Mouse (Mus musculus): ENCODE results near the gene Dimt1. TPM values are rescaled to one million over a fixed set of nuclear protein-coding genes. Genes with fewer than 3 reads are reported as not detected.
"Not testable (repeated sequence)": the region's sequence is repeated elsewhere in the genome, so short reads cannot be mapped to it uniquely, and the experiment has no call there.

Dimt1 gene
- polyA plus RNA-seq (2015; fragmentation: Nextera tagmentation; extraction: Ambion mirVana) = 28.5 and 28.8 TPM in 2 replicates

GRCm38 (mm10) chr13:106946594-106947540 lies at the start of gene Dimt1:
Gene Dimt1, plus strand, starts transcription at chr13:106947127.
- H3K9ac ChIP-seq = peak within 1 kb of the TSS; percentile 91
- ATAC-seq (ENCODE audit: extremely low read depth, insufficient number of reproducible peaks, low FRiP score, low TSS enrichment) = peak; percentile 97
- H3K36me3 ChIP-seq = peaks cover 29% of the 10 kb centered on the region
- peak within 1 kb of the TSS; percentile 86 for H3K27ac ChIP-seq (replicated peaks)
- peak within 1 kb of the TSS; percentile 80 for H3K4me2 ChIP-seq
- under 1% methylated on average over 68 of the region's 68 CpGs for WGBS
- H3K4me3 ChIP-seq = peak within 1 kb of the TSS; percentile 82
- no peaks in the 10 kb centered on the region for H3K9me3 ChIP-seq
- peaks cover 17% of the 10 kb centered on the region for H3K4me1 ChIP-seq
- no peaks in the 10 kb centered on the region for H3K27me3 ChIP-seq (replicated peaks)

GRCm38 (mm10) chr13:106904637-106905036 lies 42.3 kb upstream of the Dimt1 start:
- H3K9ac ChIP-seq = no peak overlapping the region
- H3K27me3 ChIP-seq (replicated peaks) = no peaks in the 10 kb centered on the region
- H3K27ac ChIP-seq (replicated peaks) = no peak overlapping the region
- WGBS = 90% methylated on average over 3 of the region's 3 CpGs
- H3K4me3 ChIP-seq = no peak overlapping the region
- peaks cover 53% of the 10 kb centered on the region for H3K36me3 ChIP-seq
- no peak for ATAC-seq (ENCODE audit: extremely low read depth, insufficient number of reproducible peaks, low FRiP score, low TSS enrichment)
- no peak overlapping the region for H3K4me2 ChIP-seq
- H3K9me3 ChIP-seq = no peaks in the 10 kb centered on the region
- peaks cover 16% of the 10 kb centered on the region for H3K4me1 ChIP-seq

DNA sequence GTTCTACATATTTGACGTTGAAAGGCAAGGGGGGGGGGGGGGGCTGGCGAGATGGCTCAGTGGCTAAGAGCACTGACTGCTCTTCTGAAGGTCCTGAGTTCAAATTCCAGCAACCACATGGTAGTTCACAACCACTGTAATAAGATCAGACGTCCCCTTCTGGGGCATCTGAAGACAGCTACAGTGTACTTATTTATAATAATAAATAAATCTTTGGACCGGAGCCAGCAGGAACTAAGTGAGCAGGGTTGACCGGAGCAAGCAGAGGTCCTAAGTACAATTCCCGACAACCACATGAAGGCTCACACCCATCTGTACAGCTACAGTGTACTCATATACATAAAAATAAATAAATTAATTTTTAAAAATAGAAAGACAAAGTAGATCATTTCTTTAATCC lies 41.8 kb upstream of the Dimt1 start:
- not testable (repeated sequence) for H3K4me2 ChIP-seq; H3K27me3 ChIP-seq (replicated peaks); H3K27ac ChIP-seq (replicated peaks); ATAC-seq (ENCODE audit: extremely low read depth, insufficient number of reproducible peaks, low FRiP score, low TSS enrichment); H3K4me3 ChIP-seq; H3K9me3 ChIP-seq; H3K9ac ChIP-seq
- Histone ChIP-seq H3K36me3 (peaks cover 53% of the 10 kb centered on the region), H3K4me1 (peaks cover 16% of the 10 kb centered on the region)
- WGBS = 86% methylated on average over 6 of the region's 6 CpGs

GRCm38 (mm10) chr13:106907273-106907672 lies 39.7 kb upstream of the Dimt1 start:
- peaks cover 57% of the 10 kb centered on the region for H3K36me3 ChIP-seq
- no peak overlapping the region for H3K27ac ChIP-seq (replicated peaks)
- ATAC-seq (ENCODE audit: extremely low read depth, insufficient number of reproducible peaks, low FRiP score, low TSS enrichment) = no peak

GRCm38 (mm10) chr13:106910096-106910495 lies 36.8 kb upstream of the Dimt1 start:
- H3K36me3 ChIP-seq = peaks cover 57% of the 10 kb centered on the region
- no peak overlapping the region for H3K9ac ChIP-seq
- no peaks in the 10 kb centered on the region for H3K27me3 ChIP-seq (replicated peaks)
- H3K27ac ChIP-seq (replicated peaks) = no peak overlapping the region
- H3K9me3 ChIP-seq = no peaks in the 10 kb centered on the region
- H3K4me3 ChIP-seq = no peak overlapping the region
- no peak for ATAC-seq (ENCODE audit: extremely low read depth, insufficient number of reproducible peaks, low FRiP score, low TSS enrichment)
- no peak overlapping the region for H3K4me2 ChIP-seq
- H3K4me1 ChIP-seq = peaks cover 15% of the 10 kb centered on the region
- 89% methylated on average over 10 of the region's 10 CpGs for WGBS

More at GRCm38 (mm10) chr13:106907273-106907672, 39.7 kb upstream of the Dimt1 start:
- Histone ChIP-seq H3K9me3 (no peaks in the 10 kb centered on the region), H3K9ac (no peak overlapping the region), H3K4me2 (no peak overlapping the region), H3K4me1 (peaks cover 16% of the 10 kb centered on the region), H3K4me3 (no peak overlapping the region), H3K27me3 (replicated peaks) (no peaks in the 10 kb centered on the region)
- WGBS = 92% methylated on average over 4 of the region's 4 CpGs

- Histone ChIP-seq H3K4me1 (peaks cover 22% of the 10 kb centered on the region), H3K9ac (no peak overlapping the region), H3K27me3 (replicated peaks) (no peaks in the 10 kb centered on the region), H3K4me3 (no peak overlapping the region), H3K27ac (replicated peaks) (no peak overlapping the region), H3K36me3 (peaks cover 39% of the 10 kb centered on the region), H3K9me3 (no peaks in the 10 kb centered on the region), H3K4me2 (no peak overlapping the region)
- no peak for ATAC-seq (ENCODE audit: extremely low read depth, insufficient number of reproducible peaks, low FRiP score, low TSS enrichment)
- WGBS = 31% methylated on average over 3 of the region's 3 CpGs
These were observed 33.7 kb upstream of the Dimt1 start for GRCm38 (mm10) chr13:106913125-106913736.

GRCm38 (mm10) chr13:106918322-106919050 lies 28.4 kb upstream of the Dimt1 start:
- Histone ChIP-seq H3K4me3 (no peak overlapping the region), H3K4me1 (peaks cover 21% of the 10 kb centered on the region), H3K9ac (no peak overlapping the region), H3K27me3 (replicated peaks) (no peaks in the 10 kb centered on the region), H3K4me2 (no peak overlapping the region), H3K36me3 (peaks cover 53% of the 10 kb centered on the region), H3K27ac (replicated peaks) (peak overlapping the region; percentile 45; the same call in 1 of the 2 replicates), H3K9me3 (no peaks in the 10 kb centered on the region)
- 44% methylated on average over 7 of the region's 7 CpGs for WGBS
- no peak for ATAC-seq (ENCODE audit: extremely low read depth, insufficient number of reproducible peaks, low FRiP score, low TSS enrichment)

GRCm38 (mm10) chr13:106925921-106926320 lies 21.0 kb upstream of the Dimt1 start:
- 87% methylated on average over 3 of the region's 3 CpGs for WGBS
- H3K36me3 ChIP-seq = peaks cover 59% of the 10 kb centered on the region
- H3K4me3 ChIP-seq; H3K9me3 ChIP-seq; H3K27me3 ChIP-seq (replicated peaks); H3K27ac ChIP-seq (replicated peaks); H3K9ac ChIP-seq; H3K4me1 ChIP-seq; ATAC-seq (ENCODE audit: extremely low read depth, insufficient number of reproducible peaks, low FRiP score, low TSS enrichment); H3K4me2 ChIP-seq: not testable (repeated sequence)

GRCm38 (mm10) chr13:106928296-106928695 lies 18.6 kb upstream of the Dimt1 start:
- Histone ChIP-seq H3K4me2 (no peak overlapping the region), H3K27ac (replicated peaks) (no peak overlapping the region), H3K27me3 (replicated peaks) (no peaks in the 10 kb centered on the region), H3K9me3 (peaks cover 4% of the 10 kb centered on the region), H3K36me3 (peaks cover 38% of the 10 kb centered on the region), H3K9ac (no peak overlapping the region), H3K4me1 (peaks cover 7% of the 10 kb centered on the region), H3K4me3 (no peak overlapping the region)
- 86% methylated on average over 4 of the region's 4 CpGs for WGBS
- ATAC-seq (ENCODE audit: extremely low read depth, insufficient number of reproducible peaks, low FRiP score, low TSS enrichment) = no peak

DNA sequence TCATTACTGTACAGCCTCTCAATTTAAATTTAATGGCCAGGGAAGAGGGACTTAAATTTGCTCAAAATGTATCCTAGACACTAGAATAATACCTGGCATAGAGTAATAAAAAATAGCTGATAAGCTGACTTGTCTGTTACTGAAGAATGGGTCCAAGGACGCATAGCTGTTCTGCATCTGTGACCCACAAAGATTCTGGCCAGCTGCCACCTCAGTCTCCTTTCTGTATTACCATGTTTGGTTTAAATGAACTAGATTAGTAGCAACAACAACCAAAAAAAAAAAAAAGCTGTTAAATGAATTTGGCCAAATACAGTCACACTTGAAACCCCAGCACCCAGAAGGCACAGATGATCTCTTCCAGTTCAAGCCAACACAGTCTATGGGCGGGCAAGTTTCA lies 17.7 kb upstream of the Dimt1 start:
- peaks cover 7% of the 10 kb centered on the region for H3K4me1 ChIP-seq
- ATAC-seq (ENCODE audit: extremely low read depth, insufficient number of reproducible peaks, low FRiP score, low TSS enrichment) = no peak
- H3K9ac ChIP-seq = no peak overlapping the region
- H3K9me3 ChIP-seq = peaks cover 4% of the 10 kb centered on the region
- H3K4me3 ChIP-seq = no peak overlapping the region
- H3K4me2 ChIP-seq = no peak overlapping the region
- 83% methylated on average over 2 of the region's 2 CpGs for WGBS
- peaks cover 30% of the 10 kb centered on the region for H3K36me3 ChIP-seq
- H3K27ac ChIP-seq (replicated peaks) = no peak overlapping the region
- H3K27me3 ChIP-seq (replicated peaks) = no peaks in the 10 kb centered on the region

DNA sequence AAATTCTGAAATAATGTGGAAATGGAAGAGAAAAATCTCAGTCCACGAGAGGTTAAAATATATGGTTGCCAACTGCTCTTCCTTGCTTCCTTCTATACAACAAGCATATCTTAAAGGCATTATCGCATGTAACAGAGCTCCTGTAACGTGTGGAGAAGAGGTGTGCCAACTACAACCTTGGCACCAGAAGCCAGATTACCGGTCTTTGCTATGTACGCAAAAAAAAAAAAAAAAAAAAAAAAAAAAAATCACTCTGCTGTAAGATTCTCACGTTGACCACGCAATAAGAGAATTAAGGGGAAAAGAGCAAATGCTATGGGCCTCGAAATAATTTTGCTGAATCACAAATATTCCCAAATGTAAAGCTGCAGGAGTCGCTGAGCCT lies 11.1 kb upstream of the Dimt1 start:
- peak overlapping the region; percentile 94 for H3K9ac ChIP-seq
- H3K36me3 ChIP-seq = no peaks in the 10 kb centered on the region
- no peaks in the 10 kb centered on the region for H3K9me3 ChIP-seq
- H3K27me3 ChIP-seq (replicated peaks) = no peaks in the 10 kb centered on the region
- H3K4me1 ChIP-seq = peaks cover 21% of the 10 kb centered on the region
- 8% methylated on average over 9 of the region's 9 CpGs for WGBS
- H3K4me3 ChIP-seq = peak overlapping the region; percentile 89
- peak overlapping the region; percentile 89 for H3K27ac ChIP-seq (replicated peaks)
- no peak for ATAC-seq (ENCODE audit: extremely low read depth, insufficient number of reproducible peaks, low FRiP score, low TSS enrichment)
- peak overlapping the region; percentile 84 for H3K4me2 ChIP-seq
